Mouse (Mus musculus) olfactory bulb, adult 2 months (tissue): ENCODE data around the gene Nipal4.

Experiments
- CTCF ChIP-seq: fragments of 200-500 bp; IDR thresholded peaks from 2 replicates; pipeline ENCODE4 v1.5.1; 2012; ENCODE audit warnings: low read depth, mild to moderate bottlenecking, low read length, moderate library complexity; ENCODE audit not compliant: insufficient read depth
- POLR2A ChIP-seq: fragments of 200-500 bp; IDR thresholded peaks from 2 replicates; pipeline ENCODE4 v1.6.1; 2012; ENCODE audit warnings: mild to moderate bottlenecking, low read depth, low read length, moderate library complexity; ENCODE audit not compliant: insufficient read depth

DNA sequence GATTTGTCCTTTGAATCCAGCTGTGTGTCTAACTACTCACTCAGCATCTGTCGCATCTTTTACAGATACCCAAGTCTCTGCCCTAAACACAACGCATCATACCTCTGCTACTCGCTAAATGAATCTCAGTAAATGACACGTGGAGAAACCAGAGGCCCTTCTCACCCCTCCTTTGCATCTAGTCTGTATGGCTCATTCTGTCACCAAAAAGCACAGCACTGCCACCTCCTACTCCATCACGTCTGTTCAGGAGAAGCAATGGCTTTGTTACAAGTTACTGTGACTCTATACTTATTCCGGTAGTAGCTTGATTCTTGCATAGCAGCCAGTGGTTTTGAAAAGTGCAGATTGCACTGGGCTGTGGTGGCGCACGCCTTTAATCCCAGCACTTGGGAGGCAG lies 9.4 kb downstream of the Nipal4 start:
- TF ChIP-seq CTCF: no peak
- TF ChIP-seq POLR2A: no peak
